Mouse (Mus musculus) midbrain, embryonic 14.5 days (tissue): ENCODE data around the gene Ptger4. TPM values are rescaled to one million over a fixed set of nuclear protein-coding genes. Genes with fewer than 3 reads are reported as not detected.

Experiments used
- ATAC-seq: fragments of 200-750 bp; cut with Nextera tagmentation; 2 replicates; pipeline ENCODE4 v1.8.0; 2017; ENCODE audit warnings: moderate number of reproducible peaks, moderate library complexity; ENCODE audit not compliant: low FRiP score, low TSS enrichment
- DNase-seq: peaks from one replicate; pipeline ENCODE4 v3.0.0-alpha.2; 2015
- H3K27ac ChIP-seq: fragments of 300-500 bp; sonication (generic); replicated peaks from 2 replicates; pipeline ENCODE4 v1.5.1; 2014; ENCODE audit warnings: mild to moderate bottlenecking, low read depth, low read length, moderate library complexity
- H3K27me3 ChIP-seq: fragments of 300-500 bp; sonication (generic); 2 replicates; pipeline ENCODE4 v1.6.1; 2014; ENCODE audit warnings: low read length, control low read depth, mixed read lengths; ENCODE audit not compliant: control insufficient read depth, insufficient read depth
- H3K36me3 ChIP-seq: fragments of 300-500 bp; sonication (generic); 2 replicates; pipeline ENCODE4 v1.6.1; 2014; ENCODE audit warnings: low read length, control low read depth; ENCODE audit not compliant: control insufficient read depth, insufficient read depth
- H3K4me1 ChIP-seq: fragments of 300-500 bp; sonication (generic); 2 replicates; pipeline ENCODE4 v1.6.1; 2014; ENCODE audit warnings: mild to moderate bottlenecking, antibody characterized with exemption, low read length, control low read depth; ENCODE audit not compliant: control insufficient read depth, insufficient read depth
- H3K4me2 ChIP-seq: fragments of 300-500 bp; sonication (generic); 2 replicates; pipeline ENCODE4 v1.6.1; 2014; ENCODE audit warnings: mild to moderate bottlenecking, low read length, moderate library complexity
- H3K4me3 ChIP-seq: fragments of 300-500 bp; sonication (generic); replicated peaks from 2 replicates; pipeline ENCODE4 v1.5.1; 2014; ENCODE audit warnings: low read depth, low read length
- H3K9ac ChIP-seq: fragments of 300-500 bp; sonication (generic); replicated peaks from 2 replicates; pipeline ENCODE4 v1.6.1; 2014; ENCODE audit warnings: mild to moderate bottlenecking, low read length, moderate library complexity
- H3K9me3 ChIP-seq: fragments of 300-500 bp; sonication (generic); 2 replicates; pipeline ENCODE4 v1.6.1; 2016; ENCODE audit warnings: low read length, control low read depth, mixed read lengths; ENCODE audit not compliant: control insufficient read depth
- WGBS: fragments of 180-500 bp; shearing (Covaris S2); extraction: QIAGEN DNeasy Blood & Tissue Kit; methylation state at CpG from one replicate; pipeline ENCODE4 v1.1.7; 2014; 5-methylcytosine and 5-hydroxymethylcytosine counted together
- polyA plus RNA-seq: library from polyadenylated mRNA; unstranded; fragments of >200 nt; fragmentation: Nextera tagmentation; extraction: Ambion mirVana; gene quantifications from 2 replicates; pipeline ENCODE4 v1.2.1, GENCODE M21; 2014

The Ptger4 gene
- polyA plus RNA-seq, 1 experiment from 2014 or later, result 1.4 TPM

DNA sequence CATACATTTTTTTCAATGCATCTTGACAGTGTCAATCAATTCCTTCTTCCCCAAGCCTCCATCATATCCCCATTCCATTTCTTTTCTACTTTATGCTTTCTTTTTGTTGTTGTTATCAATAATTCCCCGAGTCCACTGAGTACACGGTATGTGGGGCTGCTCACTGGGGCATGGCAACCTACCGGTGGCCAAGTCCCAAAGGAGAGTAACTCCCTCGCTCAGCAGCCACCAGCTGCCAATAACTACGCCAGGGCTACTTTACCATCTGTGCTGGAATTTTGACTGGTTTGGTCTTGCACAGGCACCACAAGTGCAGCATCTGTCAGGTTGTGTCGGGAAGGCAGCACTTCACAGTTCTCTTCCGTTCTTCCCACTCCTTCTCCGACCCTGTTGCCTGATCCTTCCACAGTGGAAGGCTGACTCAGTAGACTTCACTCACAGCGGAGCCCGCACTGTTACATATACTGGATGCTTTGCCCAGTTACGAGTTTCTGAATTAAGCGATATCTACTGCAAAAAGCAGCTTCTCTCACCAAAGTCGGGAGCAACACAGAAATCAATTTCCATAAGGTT is 18.2 kb upstream of the Ptger4 start:
- no peak overlapping the region for H3K4me3 ChIP-seq
- H3K27ac ChIP-seq, result no peak overlapping the region
- H3K27me3 ChIP-seq, result no peaks in the 10 kb centered on the region
- H3K9me3 ChIP-seq, result no peaks in the 10 kb centered on the region
- no peaks in the 10 kb centered on the region for H3K4me1 ChIP-seq
- H3K36me3 ChIP-seq, result no peaks in the 10 kb centered on the region
- H3K9ac ChIP-seq, result no peak overlapping the region
- DNase-seq (no peak), ATAC-seq (no peak)
- no peak overlapping the region for H3K4me2 ChIP-seq
- WGBS, result 83% methylated on average over 13 of the region's 13 CpGs

GRCm38 (mm10) chr15:5261004-5261403 is 17.0 kb upstream of the Ptger4 start:
- DNase-seq (no peak), ATAC-seq (no peak)
- no peaks in the 10 kb centered on the region for H3K9me3 ChIP-seq
- H3K9ac ChIP-seq, result no peak overlapping the region
- no peak overlapping the region for H3K4me2 ChIP-seq
- 89% methylated on average over 3 of the region's 3 CpGs for WGBS
- no peak overlapping the region for H3K4me3 ChIP-seq
- no peak overlapping the region for H3K27ac ChIP-seq
- no peaks in the 10 kb centered on the region for H3K27me3 ChIP-seq
- no peaks in the 10 kb centered on the region for H3K36me3 ChIP-seq
- no peaks in the 10 kb centered on the region for H3K4me1 ChIP-seq

DNA sequence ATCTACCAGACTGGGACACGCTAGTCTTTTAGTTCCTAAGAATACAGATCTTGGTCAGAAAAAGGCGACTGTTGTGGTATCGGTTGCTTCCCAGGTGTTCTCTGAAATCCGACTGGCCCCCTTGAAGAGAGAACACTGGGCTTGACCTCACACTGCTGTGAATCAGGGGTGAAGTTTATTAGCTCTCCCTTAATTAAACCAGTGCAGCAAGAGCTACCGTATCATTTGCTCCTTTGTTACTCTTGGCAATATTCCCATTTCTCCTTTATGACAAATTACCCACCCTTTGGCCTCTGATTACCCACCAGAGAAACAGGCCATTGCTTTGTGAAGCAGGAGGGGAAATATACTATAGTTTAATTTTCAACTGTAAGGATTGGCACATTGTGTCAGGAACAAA is 16.2 kb upstream of the Ptger4 start:
- ATAC-seq (no peak), DNase-seq (no peak)
- no peak overlapping the region for H3K9ac ChIP-seq
- no peaks in the 10 kb centered on the region for H3K9me3 ChIP-seq
- no peaks in the 10 kb centered on the region for H3K4me1 ChIP-seq
- no peaks in the 10 kb centered on the region for H3K36me3 ChIP-seq
- no peak overlapping the region for H3K27ac ChIP-seq
- 64% methylated on average over 5 of the region's 5 CpGs for WGBS
- no peaks in the 10 kb centered on the region for H3K27me3 ChIP-seq
- H3K4me3 ChIP-seq, result no peak overlapping the region
- H3K4me2 ChIP-seq, result no peak overlapping the region

DNA sequence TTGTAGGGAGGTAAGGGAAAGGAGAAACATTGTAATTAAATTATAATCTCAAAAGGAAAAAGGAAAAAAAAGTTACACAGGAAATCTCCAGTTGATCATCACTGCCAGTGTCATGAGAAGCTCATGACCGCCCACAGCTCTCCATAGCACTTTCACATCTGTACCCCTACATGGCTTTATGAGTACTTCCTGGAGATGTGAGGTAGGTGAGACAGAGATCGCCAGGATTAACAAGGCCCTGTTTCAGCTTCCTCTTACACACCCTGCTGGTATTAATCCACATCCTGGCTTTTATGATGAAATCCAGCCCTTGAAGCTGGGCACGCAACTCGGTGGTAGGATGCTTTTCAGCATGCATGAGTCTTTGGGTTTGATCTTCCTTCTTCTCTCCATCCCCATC is 6.2 kb upstream of the Ptger4 start:
- H3K4me1 ChIP-seq, result no peaks in the 10 kb centered on the region
- no peak overlapping the region for H3K4me2 ChIP-seq
- no peak overlapping the region for H3K4me3 ChIP-seq
- ATAC-seq (no peak), DNase-seq (no peak)
- H3K36me3 ChIP-seq, result no peaks in the 10 kb centered on the region
- no peak overlapping the region for H3K27ac ChIP-seq
- 82% methylated on average over 4 of the region's 4 CpGs for WGBS
- peaks cover 8% of the 10 kb centered on the region for H3K27me3 ChIP-seq
- H3K9ac ChIP-seq, result no peak overlapping the region
- H3K9me3 ChIP-seq, result no peaks in the 10 kb centered on the region

DNA sequence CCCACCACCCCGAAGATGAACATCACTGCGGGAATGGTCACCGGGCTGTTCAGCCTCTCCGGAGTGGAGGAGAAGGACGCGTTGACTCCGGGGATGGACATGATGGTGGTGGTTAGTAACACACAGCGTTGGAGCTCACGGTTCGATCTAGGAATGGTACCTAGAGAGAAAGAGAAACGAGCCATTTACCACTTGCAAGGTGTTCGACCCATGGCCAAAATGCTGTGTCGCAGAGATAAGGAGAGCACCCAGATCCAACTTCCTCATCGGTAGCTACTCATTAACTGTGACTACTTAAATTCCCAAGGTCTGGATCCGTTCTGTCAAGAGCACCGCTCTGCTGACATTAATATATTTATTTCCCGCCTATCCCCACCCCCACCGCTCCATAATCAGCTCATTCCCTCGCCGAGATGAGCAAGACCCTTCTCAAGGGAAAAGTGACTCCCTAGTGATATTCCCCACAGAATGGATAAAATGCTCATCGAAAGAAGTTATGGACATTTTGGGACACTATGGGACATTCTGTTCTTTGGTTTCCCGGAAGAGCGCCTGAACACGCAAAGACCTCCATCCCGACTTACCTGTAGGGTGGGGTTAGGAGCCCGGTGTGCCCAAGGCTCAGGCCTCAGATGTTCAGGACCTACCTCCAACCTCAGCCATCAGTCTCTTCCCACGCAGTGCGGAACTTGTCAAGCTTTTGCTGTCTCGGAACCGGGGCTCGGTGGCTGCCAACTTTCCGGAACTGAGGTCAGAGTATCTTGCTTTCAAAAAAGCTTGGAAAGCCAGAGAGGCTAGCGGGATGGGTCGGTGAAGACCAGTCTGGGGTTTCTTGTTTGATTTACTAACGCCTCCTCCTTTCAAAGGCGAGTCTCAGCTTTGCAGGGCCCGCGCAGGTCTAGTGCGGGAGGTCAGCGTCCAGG is 690 bp downstream of the Ptger4 start:
- no peaks in the 10 kb centered on the region for H3K36me3 ChIP-seq
- H3K27ac ChIP-seq, result no peak overlapping the region
- H3K4me3 ChIP-seq, result peak overlapping the region; percentile 59
- no peak for ATAC-seq
- WGBS, result 7% methylated on average over 40 of the region's 40 CpGs
- no peak for DNase-seq
- peaks cover 20% of the 10 kb centered on the region for H3K4me1 ChIP-seq
- peaks cover 52% of the 10 kb centered on the region for H3K27me3 ChIP-seq
- H3K9me3 ChIP-seq, result no peaks in the 10 kb centered on the region
- peak overlapping the region; percentile 96 for H3K4me2 ChIP-seq
- peak overlapping the region; percentile 10; the same call in 1 of the 2 replicates for H3K9ac ChIP-seq

DNA sequence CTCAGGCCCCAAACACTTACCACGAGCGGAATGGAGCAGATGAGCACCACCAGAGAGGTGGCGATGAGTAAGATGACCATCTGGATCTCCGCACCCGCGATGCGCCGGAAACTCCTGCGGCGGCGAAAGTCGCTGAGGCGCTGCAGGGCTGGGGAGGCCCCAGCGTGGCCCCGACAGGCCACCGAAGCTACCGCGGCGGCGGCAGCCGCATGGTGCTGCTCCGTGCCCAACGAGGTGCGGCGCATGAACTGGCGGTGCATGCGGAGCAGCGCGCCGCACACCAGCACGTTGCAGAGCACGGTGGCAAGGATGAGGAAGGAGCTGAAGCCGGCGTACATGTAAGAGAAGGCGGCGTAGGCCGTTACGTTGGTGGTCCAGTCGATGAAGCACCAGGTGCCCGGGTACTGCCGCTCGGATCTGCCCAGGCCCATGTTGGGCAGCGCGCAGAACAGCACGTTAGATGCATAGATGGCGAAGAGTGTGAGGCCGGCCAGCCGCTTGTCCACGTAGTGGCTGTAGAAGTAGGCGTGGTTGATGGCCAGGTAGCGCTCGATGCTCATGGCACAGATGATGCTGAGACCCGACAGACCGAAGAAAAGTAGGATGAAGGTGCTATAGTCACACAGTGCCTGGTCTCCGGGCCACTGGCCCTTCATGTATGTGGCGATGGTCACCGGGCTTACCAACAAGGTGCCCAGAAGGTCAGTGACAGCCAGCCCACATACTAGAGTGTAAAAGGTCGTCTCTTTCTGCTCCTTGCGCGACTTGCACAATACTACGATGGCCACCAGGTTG is 1.5 kb downstream of the Ptger4 start:
- peaks cover 20% of the 10 kb centered on the region for H3K4me1 ChIP-seq
- peak overlapping the region; percentile 59 for H3K4me3 ChIP-seq
- WGBS, result 3% methylated on average over 61 of the region's 61 CpGs
- no peaks in the 10 kb centered on the region for H3K9me3 ChIP-seq
- no peak overlapping the region for H3K27ac ChIP-seq
- peak; percentile 70 for DNase-seq
- peak overlapping the region; percentile 96 for H3K4me2 ChIP-seq
- peaks cover 52% of the 10 kb centered on the region for H3K27me3 ChIP-seq
- H3K9ac ChIP-seq, result peak overlapping the region; percentile 57
- H3K36me3 ChIP-seq, result no peaks in the 10 kb centered on the region
- ATAC-seq, result peak; percentile 49

DNA sequence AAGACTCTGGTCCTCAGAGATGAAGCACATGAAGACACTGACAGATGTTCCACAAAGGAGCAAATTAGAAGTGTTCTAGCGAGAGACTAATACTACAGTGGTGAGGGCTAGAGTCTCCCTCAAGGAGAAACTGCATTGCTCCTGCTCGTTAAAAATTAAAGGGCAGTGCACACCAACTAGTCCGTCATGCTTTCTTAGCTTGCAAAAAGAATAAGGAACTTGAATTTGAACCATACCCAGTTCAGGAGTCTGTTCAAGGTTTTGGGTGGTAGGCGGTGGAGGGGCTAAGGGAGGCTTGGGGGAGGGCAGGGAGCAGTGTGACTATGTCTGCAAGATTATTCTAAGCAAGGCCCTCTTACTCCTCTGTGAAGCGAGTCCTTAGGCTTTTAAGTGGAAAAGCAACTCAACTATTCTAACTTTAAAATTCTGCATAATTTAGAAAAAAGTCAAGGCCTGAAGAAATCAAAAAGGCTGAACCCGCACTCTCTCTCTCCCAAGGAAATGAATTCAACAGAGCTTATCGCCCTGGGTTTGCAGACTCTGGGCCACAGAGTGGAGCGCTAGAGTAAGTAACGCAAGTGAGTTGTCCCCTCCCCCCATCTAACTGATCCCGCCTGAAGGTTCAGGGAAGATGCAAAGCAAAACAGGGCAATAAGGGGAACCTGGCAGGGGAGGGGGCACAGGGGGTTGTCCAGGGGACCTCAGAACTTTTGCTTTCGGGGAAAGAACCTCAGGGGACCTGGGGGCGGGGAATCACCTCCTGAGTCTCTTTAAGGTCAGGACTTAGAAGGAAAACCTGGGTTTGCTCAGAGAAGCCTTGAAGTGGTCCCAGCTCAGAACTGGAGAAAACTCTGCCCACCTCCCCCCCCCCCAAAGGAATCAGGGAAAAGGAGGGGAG is 2.4 kb downstream of the Ptger4 start:
- DNase-seq (peak; percentile 82), ATAC-seq (peak; percentile 29; the same call in 1 of the 2 replicates)
- Histone ChIP-seq H3K27me3 (peaks cover 52% of the 10 kb centered on the region), H3K9ac (peak overlapping the region; percentile 57; the same call in 1 of the 2 replicates), H3K27ac (no peak overlapping the region), H3K4me2 (peak overlapping the region; percentile 96), H3K4me1 (peaks cover 20% of the 10 kb centered on the region), H3K9me3 (no peaks in the 10 kb centered on the region), H3K4me3 (peak overlapping the region; percentile 59), H3K36me3 (no peaks in the 10 kb centered on the region)
- WGBS, result 19% methylated on average over 12 of the region's 12 CpGs

GRCm38 (mm10) chr15:5240360-5240759 is 3.6 kb downstream of the Ptger4 start:
- Histone ChIP-seq H3K9ac (no peak overlapping the region), H3K27me3 (peaks cover 45% of the 10 kb centered on the region), H3K36me3 (no peaks in the 10 kb centered on the region), H3K9me3 (no peaks in the 10 kb centered on the region), H3K4me1 (peaks cover 20% of the 10 kb centered on the region), H3K4me3 (no peak overlapping the region), H3K4me2 (no peak overlapping the region), H3K27ac (no peak overlapping the region)
- 90% methylated on average over 6 of the region's 6 CpGs for WGBS
- DNase-seq, result no peak
- ATAC-seq, result no peak
